Mouse (Mus musculus): ENCODE results near the gene AU022751.
"Not testable (repeated sequence)": the region's sequence is repeated elsewhere in the genome, so short reads cannot be mapped to it uniquely, and the experiment has no call there.

AU022751 gene

DNA sequence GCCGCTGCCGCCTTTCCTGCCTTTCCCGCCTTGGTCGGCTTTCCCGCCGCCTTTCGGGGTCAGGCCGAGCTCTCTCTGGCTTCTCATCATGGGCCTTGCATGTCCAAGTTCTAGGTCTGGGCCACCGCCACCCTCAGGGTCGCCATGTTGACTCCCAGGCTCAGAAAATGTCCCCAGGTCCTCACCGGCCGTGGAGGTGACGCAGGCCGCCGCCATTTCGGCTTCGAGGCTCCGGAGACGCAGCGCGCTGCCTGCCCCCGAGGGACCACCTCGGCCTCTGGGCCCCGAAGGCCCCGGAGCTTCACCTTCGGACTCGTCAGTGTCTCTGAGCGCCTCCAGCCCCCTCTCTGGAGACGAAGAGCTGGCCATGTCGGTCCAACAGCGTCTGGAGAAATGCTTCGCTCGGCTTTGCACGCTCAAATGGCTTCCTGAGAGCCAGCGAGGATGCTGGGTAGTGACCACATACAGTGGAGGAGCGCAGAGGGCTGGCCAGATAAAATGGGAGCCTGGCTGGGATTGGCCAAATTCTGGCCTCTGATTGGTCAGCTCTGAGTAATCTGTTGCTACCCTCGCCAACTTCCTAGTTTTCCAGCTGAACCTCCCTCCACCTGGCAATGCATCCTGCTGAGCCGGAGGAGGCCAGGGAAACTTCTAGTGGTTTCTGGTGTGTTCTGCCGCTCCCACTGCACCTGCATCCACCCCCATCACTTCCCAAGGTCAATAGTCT is at the start of gene AU022751:
AU022751 (minus strand) TSS at position 466 of the 727 bp plus-strand sequence.
- no peak for DNase-seq (ENCODE audit: low spot score)

DNA sequence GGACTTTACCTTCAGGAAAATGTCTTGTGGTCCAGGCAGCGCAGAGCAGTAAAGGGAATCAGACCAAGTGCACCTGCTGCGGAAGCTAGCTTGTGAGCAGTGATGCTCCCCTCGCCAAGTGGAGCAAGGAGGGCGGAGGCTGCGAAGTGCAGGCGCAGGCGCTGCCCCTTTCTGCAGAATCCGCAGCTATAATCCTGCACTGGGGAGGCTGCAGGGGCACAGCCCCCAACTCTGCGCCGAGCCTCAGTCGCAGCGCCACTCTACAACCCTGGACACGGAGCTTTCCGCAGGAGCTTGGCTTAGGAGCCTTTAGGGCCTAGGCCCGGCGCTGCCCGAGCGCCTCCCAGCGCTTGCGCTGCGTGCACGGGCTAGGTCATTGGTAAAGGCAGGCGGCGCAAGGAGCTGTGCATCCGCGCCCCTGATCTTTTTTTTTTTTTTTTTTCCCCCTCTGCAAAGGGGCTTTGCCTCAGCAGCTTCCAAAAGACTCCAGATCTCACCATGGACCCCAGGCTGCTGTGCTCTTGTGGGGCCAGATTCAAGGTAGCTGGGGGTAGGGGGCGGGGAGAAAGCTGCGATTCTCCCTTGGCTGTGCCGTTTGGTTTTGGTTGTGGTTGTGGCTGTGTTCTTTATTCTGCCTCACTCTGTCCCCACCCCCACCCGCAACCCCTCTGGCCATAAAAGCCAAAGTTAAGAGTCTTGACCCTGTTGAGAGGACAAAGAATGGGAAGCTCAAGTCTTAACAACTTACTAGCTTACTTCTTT is 9.0 kb upstream of the AU022751 start:
- no peak for DNase-seq (ENCODE audit: low spot score)

DNA sequence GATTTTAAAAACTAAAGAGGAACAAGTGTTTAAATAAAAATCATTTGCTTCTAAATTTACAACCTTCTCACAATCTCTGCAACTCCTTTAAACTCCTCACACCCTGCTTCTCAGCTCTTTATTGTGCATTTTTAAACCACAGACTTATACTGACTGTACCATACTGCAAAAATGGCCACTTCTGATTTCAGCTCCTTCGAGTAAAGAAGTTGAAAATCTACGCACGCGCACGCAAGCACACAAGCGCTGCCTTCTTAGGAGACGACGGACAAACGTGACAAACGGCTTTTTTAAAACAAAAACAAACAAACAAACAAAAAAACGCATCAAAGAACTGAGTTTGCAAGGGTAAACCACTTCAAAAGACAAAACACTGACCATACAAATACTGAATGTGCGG is 8.3 kb upstream of the AU022751 start:
- DNase-seq (ENCODE audit: low spot score) = no peak

DNA sequence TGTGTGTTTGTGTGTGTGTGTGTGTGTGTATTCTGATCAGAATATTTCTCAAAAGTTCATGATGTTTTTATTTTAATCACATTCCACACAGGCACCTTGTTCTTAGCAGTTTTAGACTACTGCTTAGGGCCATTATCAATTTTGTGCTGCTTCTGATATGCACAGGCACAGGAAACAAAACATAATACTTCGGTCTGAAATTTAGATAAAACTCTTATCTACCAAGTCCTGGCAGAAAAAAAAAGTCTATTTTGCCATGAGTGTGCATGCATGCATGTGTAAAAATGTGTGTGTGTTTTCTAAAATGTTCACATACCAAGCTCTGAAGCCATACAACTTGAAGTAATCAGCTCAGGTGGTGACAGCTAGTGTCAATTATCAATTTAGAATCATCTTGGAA is 21.7 kb downstream of the AU022751 start:
- DNase-seq (ENCODE audit: low spot score) = no peak

DNA sequence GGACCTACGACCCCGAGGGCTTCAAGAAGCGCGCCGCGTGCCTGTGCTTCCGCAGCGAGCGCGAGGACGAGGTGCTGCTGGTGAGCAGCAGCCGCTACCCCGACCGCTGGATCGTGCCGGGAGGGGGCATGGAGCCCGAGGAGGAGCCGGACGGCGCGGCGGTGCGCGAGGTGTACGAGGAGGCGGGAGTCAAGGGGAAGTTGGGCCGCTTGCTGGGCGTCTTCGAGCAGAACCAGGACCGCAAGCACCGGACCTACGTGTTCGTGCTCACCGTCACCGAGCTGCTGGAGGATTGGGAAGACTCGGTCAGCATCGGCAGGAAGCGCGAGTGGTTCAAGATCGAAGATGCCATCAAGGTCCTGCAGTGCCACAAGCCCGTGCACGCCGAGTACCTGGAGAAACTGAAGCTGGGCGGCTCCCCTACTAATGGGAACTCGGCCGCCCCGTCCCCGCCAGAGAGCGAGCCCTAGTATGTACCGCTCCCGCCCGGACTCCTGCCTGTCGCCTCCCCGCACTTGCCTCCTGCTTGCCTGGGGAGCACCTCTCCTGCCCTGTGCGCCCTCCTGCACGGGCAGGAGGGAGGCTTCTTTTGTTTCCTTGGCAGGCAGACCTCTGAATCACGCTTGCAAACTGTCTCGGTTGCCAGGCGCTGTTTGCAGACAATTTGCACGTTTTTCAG is 35.1 kb downstream of the AU022751 start:
- DNase-seq (ENCODE audit: low spot score) = not testable (repeated sequence)

DNA sequence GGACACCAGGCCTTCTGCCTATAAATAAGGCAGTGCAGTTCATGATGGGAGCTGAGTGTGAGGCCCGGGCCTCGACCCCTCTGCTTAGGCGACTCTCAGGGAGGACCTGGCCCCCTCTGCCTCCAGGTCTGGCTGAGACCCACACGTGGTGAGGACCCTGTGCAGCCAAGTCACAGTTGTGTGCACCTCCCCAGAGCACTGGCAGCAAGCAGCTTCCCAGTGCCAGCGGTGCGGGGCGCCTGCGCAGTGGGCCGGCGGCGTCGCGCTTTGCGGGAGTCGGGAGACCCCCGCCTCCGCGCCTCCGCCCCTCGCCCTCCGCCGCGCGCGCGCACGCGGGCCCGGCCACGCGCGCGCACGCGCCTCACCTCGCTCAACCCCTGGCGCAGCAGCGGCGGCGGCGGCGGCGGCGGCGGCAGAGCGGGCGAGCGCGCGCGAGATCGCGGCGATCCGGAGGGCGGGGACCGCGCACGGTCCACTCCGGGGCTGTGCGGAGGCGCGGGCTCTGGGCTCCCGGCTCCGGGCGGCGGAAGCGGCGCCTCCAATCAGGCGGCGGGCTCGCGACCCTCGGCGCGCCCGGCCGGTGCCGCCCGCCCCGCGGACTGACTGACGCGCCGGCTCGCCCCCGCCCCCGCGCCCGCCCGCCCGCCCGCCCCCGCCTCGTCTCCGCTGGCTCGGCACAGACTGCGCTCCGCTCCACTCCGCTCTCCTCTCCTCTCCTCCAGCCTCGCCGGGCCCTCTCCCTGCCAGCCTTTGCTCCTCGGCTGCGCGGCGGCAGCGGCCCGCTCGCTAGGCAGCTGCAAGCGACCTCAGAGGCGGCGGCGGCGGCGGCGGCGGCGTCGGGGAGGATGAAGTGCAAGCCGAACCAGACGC is 35.9 kb downstream of the AU022751 start, which contains the start of gene Nudt11:
Nudt11 (plus strand) TSS at position 388 of the 870 bp plus-strand sequence.
- not testable (repeated sequence) for DNase-seq (ENCODE audit: low spot score)

Measured in T-cell, adult 2 months (primary cell).